Mouse (Mus musculus): ENCODE measurements around the gene Ror2. TPM values are rescaled to one million over a fixed set of nuclear protein-coding genes. Genes with fewer than 3 reads are reported as not detected.

The Ror2 gene
- polyA plus RNA-seq, 1 experiment from 2014 or later = 9.8 TPM

GRCm38 (mm10) chr13:53199262-53199661 lies 86.7 kb downstream of the Ror2 start:
- no peak overlapping the region for H3K27ac ChIP-seq (ENCODE audit: low read depth, low read length)
- WGBS = 77% methylated on average over 7 of the region's 7 CpGs
- TF ChIP-seq CTCF (IDR thresholded peaks at IDR 0.05; ENCODE audit: low read depth) = no peak
- peaks cover 15% of the 10 kb centered on the region; the same call in 1 of the 2 replicates for H3K4me1 ChIP-seq (replicated peaks; ENCODE audit: control insufficient read depth, insufficient read depth, low read length)
- H3K9me3 ChIP-seq (ENCODE audit: control insufficient read depth) = no peaks in the 10 kb centered on the region
- no peak for ATAC-seq
- no peaks in the 10 kb centered on the region for H3K36me3 ChIP-seq (ENCODE audit: control insufficient read depth, insufficient read depth)
- H3K27me3 ChIP-seq (replicated peaks; ENCODE audit: control insufficient read depth, insufficient read depth, low read length) = no peaks in the 10 kb centered on the region
- H3K4me3 ChIP-seq (ENCODE audit: low read depth, low read length) = no peak overlapping the region
- no peak overlapping the region for H3K9ac ChIP-seq (ENCODE audit: low read depth, low read length)
- H3K4me2 ChIP-seq (replicated peaks; ENCODE audit: low read depth) = no peak overlapping the region

- Histone ChIP-seq H3K9ac (ENCODE audit: low read depth, low read length) (no peak overlapping the region), H3K4me2 (replicated peaks; ENCODE audit: low read depth) (no peak overlapping the region)
Measured at GRCm38 (mm10) chr13:53196690-53197089, 89.2 kb downstream of the Ror2 start.

GRCm38 (mm10) chr13:53195951-53196677 lies 89.8 kb downstream of the Ror2 start:
- TF ChIP-seq CTCF (IDR thresholded peaks at IDR 0.05; ENCODE audit: low read depth) = no peak
- no peak overlapping the region for H3K9ac ChIP-seq (ENCODE audit: low read depth, low read length)
- no peak overlapping the region for H3K27ac ChIP-seq (ENCODE audit: low read depth, low read length)
- H3K4me1 ChIP-seq (replicated peaks; ENCODE audit: control insufficient read depth, insufficient read depth, low read length) = peaks cover 11% of the 10 kb centered on the region; the same call in 1 of the 2 replicates
- H3K4me2 ChIP-seq (replicated peaks; ENCODE audit: low read depth) = no peak overlapping the region
- no peaks in the 10 kb centered on the region for H3K36me3 ChIP-seq (ENCODE audit: control insufficient read depth, insufficient read depth)
- H3K4me3 ChIP-seq (ENCODE audit: low read depth, low read length) = no peak overlapping the region
- no peak for ATAC-seq
- H3K27me3 ChIP-seq (replicated peaks; ENCODE audit: control insufficient read depth, insufficient read depth, low read length) = no peaks in the 10 kb centered on the region
- 78% methylated on average over 6 of the region's 6 CpGs for WGBS
- H3K9me3 ChIP-seq (ENCODE audit: control insufficient read depth) = no peaks in the 10 kb centered on the region

More at GRCm38 (mm10) chr13:53196690-53197089, 89.2 kb downstream of the Ror2 start:
- Histone ChIP-seq H3K4me3 (ENCODE audit: low read depth, low read length) (no peak overlapping the region), H3K36me3 (ENCODE audit: control insufficient read depth, insufficient read depth) (no peaks in the 10 kb centered on the region), H3K9me3 (ENCODE audit: control insufficient read depth) (no peaks in the 10 kb centered on the region), H3K27ac (ENCODE audit: low read depth, low read length) (no peak overlapping the region), H3K4me1 (replicated peaks; ENCODE audit: control insufficient read depth, insufficient read depth, low read length) (peaks cover 9% of the 10 kb centered on the region; the same call in 1 of the 2 replicates), H3K27me3 (replicated peaks; ENCODE audit: control insufficient read depth, insufficient read depth, low read length) (no peaks in the 10 kb centered on the region)
- ATAC-seq = no peak
- no peak for TF ChIP-seq CTCF (IDR thresholded peaks at IDR 0.05; ENCODE audit: low read depth)
- 39% methylated on average over 7 of the region's 7 CpGs for WGBS

- Histone ChIP-seq H3K36me3 (ENCODE audit: control insufficient read depth, insufficient read depth) (no peaks in the 10 kb centered on the region), H3K4me3 (ENCODE audit: low read depth, low read length) (no peak overlapping the region), H3K9ac (ENCODE audit: low read depth, low read length) (no peak overlapping the region), H3K27ac (ENCODE audit: low read depth, low read length) (no peak overlapping the region), H3K4me1 (replicated peaks; ENCODE audit: control insufficient read depth, insufficient read depth, low read length) (peaks cover 9% of the 10 kb centered on the region; the same call in 1 of the 2 replicates), H3K9me3 (ENCODE audit: control insufficient read depth) (no peaks in the 10 kb centered on the region), H3K4me2 (replicated peaks; ENCODE audit: low read depth) (no peak overlapping the region), H3K27me3 (replicated peaks; ENCODE audit: control insufficient read depth, insufficient read depth, low read length) (no peaks in the 10 kb centered on the region)
- WGBS = 84% methylated on average over 15 of the region's 15 CpGs
- no peak for ATAC-seq
- TF ChIP-seq CTCF (IDR thresholded peaks at IDR 0.05; ENCODE audit: low read depth) = no peak
Measured at GRCm38 (mm10) chr13:53194306-53194705, 91.6 kb downstream of the Ror2 start.

- no peaks in the 10 kb centered on the region for H3K27me3 ChIP-seq (replicated peaks; ENCODE audit: control insufficient read depth, insufficient read depth, low read length)
- H3K9me3 ChIP-seq (ENCODE audit: control insufficient read depth) = no peaks in the 10 kb centered on the region
- H3K4me3 ChIP-seq (ENCODE audit: low read depth, low read length) = no peak overlapping the region
- no peak for ATAC-seq
- H3K36me3 ChIP-seq (ENCODE audit: control insufficient read depth, insufficient read depth) = no peaks in the 10 kb centered on the region
- H3K27ac ChIP-seq (ENCODE audit: low read depth, low read length) = no peak overlapping the region
- H3K4me1 ChIP-seq (replicated peaks; ENCODE audit: control insufficient read depth, insufficient read depth, low read length) = peaks cover 8% of the 10 kb centered on the region; the same call in 1 of the 2 replicates
- H3K9ac ChIP-seq (ENCODE audit: low read depth, low read length) = no peak overlapping the region
- 28% methylated on average over 6 of the region's 6 CpGs for WGBS
- no peak overlapping the region for H3K4me2 ChIP-seq (replicated peaks; ENCODE audit: low read depth)
- no peak for TF ChIP-seq CTCF (IDR thresholded peaks at IDR 0.05; ENCODE audit: low read depth)
Measured at GRCm38 (mm10) chr13:53193713-53194112, 92.2 kb downstream of the Ror2 start.

- Histone ChIP-seq H3K4me3 (ENCODE audit: low read depth, low read length) (no peak overlapping the region), H3K36me3 (ENCODE audit: control insufficient read depth, insufficient read depth) (no peaks in the 10 kb centered on the region), H3K27ac (ENCODE audit: low read depth, low read length) (no peak overlapping the region), H3K4me2 (replicated peaks; ENCODE audit: low read depth) (peak overlapping the region; percentile 17; the same call in 1 of the 2 replicates), H3K27me3 (replicated peaks; ENCODE audit: control insufficient read depth, insufficient read depth, low read length) (no peaks in the 10 kb centered on the region), H3K4me1 (replicated peaks; ENCODE audit: control insufficient read depth, insufficient read depth, low read length) (peaks cover 8% of the 10 kb centered on the region; the same call in 1 of the 2 replicates), H3K9me3 (ENCODE audit: control insufficient read depth) (no peaks in the 10 kb centered on the region), H3K9ac (ENCODE audit: low read depth, low read length) (no peak overlapping the region)
- 67% methylated on average over 6 of the region's 6 CpGs for WGBS
- peak; percentile 60 for ATAC-seq
- no peak for TF ChIP-seq CTCF (IDR thresholded peaks at IDR 0.05; ENCODE audit: low read depth)
Measured at GRCm38 (mm10) chr13:53192286-53192685, 93.6 kb downstream of the Ror2 start.
